Mouse (Mus musculus) left cerebral cortex, adult 6 months (tissue): ENCODE measurements around the gene 1700092M07Rik. TPM values are rescaled to one million over a fixed set of nuclear protein-coding genes. Genes with fewer than 3 reads are reported as not detected.

Source experiments
- long read RNA-seq, 2 experiments: library from polyadenylated mRNA; unstranded; transcript quantifications; one replicate each; pipeline ENCODE4 v2.0.0; 2019 to 2020
- polyA plus RNA-seq: library from polyadenylated mRNA; unstranded; fragments of <200 nt; fragmentation: Nextera tagmentation; gene quantifications from 2 replicates; pipeline ENCODE4 v1.2.3, GENCODE M21; 2021

The 1700092M07Rik gene
- polyA plus RNA-seq, result not detected in 2 replicates
- long read RNA-seq, experiment 1, result 0 reads
- long read RNA-seq, experiment 2, result 0 reads

DNA sequence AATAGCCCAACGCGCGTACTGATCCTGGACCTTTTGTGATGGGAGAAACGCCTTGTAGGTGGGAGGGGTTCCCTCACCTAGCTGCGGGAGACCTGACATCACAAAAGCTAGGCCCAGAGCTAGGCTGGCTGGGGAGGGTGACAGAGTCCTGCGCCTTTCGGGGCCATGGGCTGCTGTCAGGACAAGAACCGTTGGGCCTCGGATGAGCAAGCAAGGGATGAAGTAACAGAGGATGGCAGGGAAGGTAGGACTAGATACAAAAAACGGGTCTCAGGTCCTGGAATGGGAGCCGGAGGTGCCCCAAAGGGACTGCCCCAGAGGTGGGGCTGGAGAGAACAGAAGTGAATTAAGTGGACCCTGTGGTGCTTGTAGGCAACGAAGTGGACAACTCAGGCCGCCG lies at the start of gene 1700092M07Rik:
Gene 1700092M07Rik (plus strand): TSS at position 116 of the 400 bp plus-strand sequence.

DNA sequence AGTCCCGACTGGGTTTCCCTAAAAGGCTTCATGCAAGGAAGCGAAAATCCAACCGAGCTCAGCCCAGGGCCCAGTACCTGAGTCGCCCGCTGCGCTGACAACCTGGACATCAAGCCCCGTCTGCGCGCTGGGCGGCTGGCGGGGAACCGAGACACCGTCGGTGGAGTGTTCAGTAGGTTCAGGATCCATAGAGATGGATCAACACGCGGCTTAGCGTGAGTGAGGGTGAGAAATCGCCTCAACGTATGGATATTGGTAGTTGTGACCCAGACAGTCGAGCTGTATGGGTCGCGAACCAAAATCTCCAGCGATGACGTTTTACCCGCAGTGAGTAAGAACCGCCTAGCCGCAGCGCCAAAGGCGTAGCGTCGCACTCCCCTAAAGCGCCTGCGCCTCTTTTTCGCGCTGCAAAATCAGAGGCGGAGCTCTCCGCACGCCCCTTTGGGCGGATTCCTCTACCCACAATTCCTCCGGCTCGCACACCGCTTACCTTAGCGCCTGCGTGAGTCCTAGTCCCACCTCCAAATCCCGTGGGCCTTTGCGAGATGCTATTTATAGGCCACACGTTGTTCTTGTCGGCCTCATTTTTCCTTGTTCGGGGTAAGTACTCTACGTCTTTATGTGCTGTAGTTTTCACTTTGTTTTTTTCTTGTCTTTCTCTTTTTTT lies 17.5 kb upstream of the 1700092M07Rik start, which contains the start of gene Slc3a2:
Gene Slc3a2 (minus strand): TSS at position 463 of the 667 bp plus-strand sequence.

DNA sequence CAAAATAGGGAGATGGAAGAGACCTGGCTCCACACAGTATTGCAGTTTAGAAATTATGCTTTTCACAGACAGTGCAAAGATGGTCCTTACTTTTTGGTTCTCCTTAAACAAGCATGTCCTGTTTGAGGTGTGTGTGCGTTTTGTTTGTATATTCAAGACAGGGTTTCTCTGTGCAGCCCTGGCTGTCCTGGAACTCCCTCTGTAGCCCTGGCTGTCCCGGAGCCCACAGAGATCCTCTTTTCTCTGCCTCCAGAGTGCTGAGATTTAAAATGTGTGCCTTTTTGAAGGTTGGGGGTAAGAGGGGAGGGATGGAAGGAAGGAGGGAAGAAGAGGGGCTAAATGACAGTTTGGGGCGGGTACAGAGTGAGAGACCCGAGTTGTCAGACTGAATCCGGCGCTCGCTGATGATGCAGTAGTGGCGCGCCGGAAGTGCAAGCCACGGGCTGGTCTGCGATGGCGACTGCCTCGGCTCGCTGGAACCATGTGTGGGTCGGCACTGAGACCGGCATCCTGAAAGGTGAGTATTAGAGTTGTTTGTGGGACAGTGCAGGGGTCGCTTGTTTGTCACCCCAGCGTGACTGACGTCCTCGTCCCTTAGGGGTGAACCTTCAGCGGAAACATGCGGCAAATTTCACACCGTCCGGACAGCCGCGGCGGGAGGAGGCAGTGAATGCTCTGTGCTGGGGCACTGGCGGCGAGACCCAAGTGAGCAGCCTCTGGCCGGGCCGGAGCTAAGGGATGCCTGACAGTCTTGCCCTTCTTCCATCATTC lies 4.9 kb upstream of the 1700092M07Rik start, which contains the start of gene Wdr74:
Gene Wdr74 (plus strand): TSS at position 439 of the 771 bp plus-strand sequence.

DNA sequence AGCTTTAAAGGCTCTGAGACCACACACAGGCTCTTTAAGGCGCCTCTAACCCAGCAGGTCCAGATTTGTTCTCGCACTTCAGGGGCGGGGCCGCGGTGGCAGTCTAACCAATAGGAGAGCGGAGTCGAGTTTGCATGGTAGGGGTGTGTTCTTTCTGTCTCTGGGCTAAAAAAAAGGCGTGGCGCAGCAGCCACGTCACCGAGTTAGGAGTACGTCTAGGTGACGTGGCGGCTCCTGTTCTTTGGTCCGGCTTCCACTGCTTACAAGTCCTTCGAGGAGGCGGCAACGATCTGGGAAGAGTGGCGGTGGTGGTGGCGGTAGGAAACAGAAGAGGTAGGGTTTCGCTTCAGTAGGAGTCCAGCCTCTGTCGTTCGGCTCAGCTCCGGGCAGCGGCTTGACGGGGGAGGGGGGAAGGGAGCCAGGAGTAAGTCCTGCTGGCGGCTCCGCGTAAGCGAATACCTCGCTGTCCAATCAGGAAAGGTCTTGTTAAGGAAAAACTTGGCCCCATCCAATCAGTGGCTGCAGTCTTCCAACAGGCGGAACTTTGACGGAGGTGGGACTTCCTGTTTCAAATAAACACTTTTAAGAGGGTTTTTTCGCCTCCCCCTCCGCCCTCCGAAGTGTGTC lies 838 bp downstream of the 1700092M07Rik start, which contains the start of gene Stx5a:
Gene Stx5a (plus strand): TSS at position 171 of the 627 bp plus-strand sequence.

DNA sequence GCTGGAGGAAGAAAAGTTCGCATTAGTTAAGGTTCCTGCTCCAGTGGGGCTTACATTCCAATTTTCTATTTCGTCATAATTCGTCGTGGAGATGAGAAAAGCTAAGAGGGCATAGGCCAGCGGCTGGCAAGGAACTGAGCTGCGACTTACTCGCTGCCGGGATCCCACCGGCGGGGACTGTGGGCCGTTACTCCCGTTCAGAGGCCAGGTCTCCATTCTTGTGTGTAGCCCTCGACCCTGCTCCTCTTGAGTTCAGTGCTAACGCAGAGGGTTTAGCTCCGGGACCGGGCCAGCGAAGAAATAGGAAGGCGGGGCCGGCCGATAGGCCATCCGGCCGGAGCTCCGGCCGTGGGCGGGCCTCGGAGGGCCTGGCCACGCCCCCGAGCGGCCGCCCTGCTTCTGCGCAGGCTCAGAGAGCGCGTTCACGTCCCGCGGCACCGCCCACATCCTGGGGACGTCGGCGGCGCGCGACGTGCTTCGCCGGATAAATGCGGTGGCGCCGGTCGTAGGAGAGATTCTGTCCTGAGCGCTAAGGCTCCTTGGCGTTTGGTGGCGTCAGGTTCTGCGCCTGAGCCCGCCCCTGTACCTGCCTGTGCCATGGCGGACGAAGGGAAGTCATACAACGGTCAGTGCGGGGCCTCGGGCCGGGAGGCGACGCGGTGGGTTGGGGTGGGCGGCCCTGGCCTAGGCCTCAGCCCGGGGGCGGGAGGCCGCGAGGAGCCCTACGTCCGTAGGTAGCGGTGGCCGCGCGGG lies 16.3 kb downstream of the 1700092M07Rik start, which contains the start of gene Nxf1:
Gene Nxf1 (plus strand): TSS at position 439 of the 753 bp plus-strand sequence.

DNA sequence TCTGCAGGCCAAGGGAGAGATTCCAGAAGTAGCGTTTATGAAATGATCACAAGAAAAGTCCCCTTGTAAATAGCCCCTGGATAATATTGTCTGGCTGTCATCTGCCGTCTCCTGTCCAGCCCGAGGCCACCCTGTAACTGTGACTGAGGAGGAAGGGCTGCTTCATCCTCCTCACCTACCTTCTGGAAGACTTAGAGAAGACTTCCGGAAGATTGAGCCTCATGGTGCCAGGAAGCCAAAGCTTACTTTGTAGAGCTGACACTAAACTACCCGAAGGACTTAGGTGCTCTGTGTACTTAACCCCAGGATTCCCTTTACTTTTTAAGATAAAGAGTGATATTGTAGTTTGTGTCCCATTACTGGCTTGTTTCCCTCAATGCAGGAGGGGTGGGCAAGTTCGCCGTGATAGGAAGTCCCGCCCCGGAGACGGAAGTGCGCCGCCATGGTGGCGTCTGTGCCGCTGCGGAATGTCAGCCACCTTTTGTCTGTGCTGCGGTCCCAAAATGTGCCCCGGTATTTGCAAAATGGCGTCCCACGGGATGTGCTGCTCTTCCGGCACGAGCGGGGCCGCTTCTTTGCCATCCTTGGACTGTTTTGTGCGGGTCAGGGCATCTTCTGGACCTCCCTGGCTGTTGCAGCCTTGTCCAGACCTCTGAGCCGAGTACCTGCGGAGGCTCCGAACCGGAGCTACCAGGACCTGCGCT lies 30.2 kb downstream of the 1700092M07Rik start, which contains the start of gene Tmem223:
Gene Tmem223 (plus strand): TSS at position 430 of the 704 bp plus-strand sequence.

DNA sequence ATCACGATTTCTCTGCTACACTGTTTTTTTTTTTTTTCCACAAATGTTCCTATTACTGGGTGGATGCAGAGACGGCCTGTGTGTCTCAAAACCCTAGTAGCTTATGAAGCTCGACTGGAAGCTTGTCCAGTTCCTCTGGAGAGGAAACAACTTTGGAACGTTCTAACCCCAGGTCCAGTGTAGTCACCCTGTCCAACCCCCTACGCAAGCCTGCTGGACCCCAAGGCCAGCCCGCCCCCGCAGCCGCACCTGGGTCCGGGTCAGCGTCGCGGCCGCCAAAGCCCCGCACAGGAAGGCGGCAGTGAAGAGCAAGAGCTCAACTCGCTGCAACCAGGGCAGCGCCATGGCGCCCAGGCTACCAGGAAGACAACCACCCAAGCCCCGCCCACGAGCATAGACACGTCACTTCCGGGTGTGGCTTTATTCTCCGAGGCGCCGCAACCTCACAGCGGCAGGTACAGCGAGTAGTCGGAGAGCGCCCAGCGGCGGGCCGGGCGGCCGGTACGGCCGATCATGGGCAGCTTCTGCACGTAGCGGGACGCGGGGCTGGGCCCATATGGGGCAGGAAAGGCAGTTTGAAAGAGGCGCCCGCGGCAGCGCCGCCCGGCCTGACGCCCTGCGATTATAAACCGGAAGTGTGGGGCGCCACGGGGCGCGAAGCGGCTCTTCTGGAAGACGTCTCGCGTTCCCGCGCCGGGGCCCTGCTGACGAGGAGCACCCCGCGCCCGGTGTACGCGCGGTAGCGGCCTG lies 33.7 kb downstream of the 1700092M07Rik start, which contains the start of gene Tmem179b:
Gene Tmem179b (minus strand): TSS at position 382 of the 750 bp plus-strand sequence.

DNA sequence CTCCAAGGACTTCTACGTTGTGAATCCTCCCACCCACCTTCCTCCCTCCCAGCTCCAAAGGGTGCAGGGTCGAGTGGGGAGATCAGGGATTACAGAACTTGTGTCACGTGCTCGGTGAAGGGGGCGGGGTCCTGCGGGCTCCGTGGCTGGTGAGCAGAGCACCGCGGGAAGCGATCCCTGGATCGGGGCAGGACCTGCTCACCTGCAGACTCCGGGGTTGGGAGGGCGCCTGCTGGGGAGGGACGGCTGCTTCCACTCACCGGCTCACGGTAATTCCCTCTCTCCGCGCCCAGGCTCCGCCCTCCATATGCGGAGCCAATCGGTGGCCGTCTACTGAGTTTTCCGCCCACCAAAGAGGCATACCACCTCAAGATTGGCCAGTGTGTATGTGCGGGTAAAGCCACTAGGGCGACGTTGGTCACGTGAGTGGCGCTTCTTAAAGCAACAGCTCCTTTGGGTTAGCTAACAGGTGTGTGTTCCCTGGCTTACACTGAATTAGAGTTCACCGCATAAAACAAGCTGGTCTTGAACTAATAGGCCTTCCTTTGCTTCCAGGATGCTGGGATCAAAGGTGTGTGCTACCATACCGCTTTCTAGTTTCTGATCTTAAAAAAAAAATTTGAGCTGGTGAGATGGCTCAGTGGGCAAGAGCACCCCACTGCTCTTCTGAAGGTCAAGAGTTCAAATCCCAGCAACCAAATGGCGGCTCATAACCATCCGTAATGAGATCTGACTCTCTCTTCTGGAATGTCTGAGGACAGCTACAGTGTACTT lies 45.7 kb downstream of the 1700092M07Rik start, which contains the start of gene Taf6l:
Gene Taf6l (minus strand): TSS at position 410 of the 774 bp plus-strand sequence.

Other genes with a start within 250 kb of the 1700092M07Rik start
- gene Slc22a8, start 149.5 kb upstream of the 1700092M07Rik start, polyA plus RNA-seq, result 8.6 and 10.3 TPM in 2 replicates
- gene Slc22a6, start 122.7 kb upstream of the 1700092M07Rik start, polyA plus RNA-seq, result 2.2 and 2.7 TPM in 2 replicates
- gene Chrm1, start 76.9 kb upstream of the 1700092M07Rik start, polyA plus RNA-seq, result 41.2 and 88.0 TPM in 2 replicates
- gene Slc3a2, start 17.3 kb upstream of the 1700092M07Rik start, polyA plus RNA-seq, result 169 and 178 TPM in 2 replicates
- gene Wdr74, start 4.9 kb upstream of the 1700092M07Rik start, polyA plus RNA-seq, result 57.2 and 64.9 TPM in 2 replicates
- 33.4 and 33.5 TPM in 2 replicates for gene Stx5a, start 695 bp downstream of the 1700092M07Rik start, polyA plus RNA-seq
- gene Nxf1, start 16.4 kb downstream of the 1700092M07Rik start, polyA plus RNA-seq, result 23.9 and 27.6 TPM in 2 replicates
- 234 and 250 TPM in 2 replicates for gene Tmem223, start 30.3 kb downstream of the 1700092M07Rik start, polyA plus RNA-seq
- 28.2 and 37.0 TPM in 2 replicates for gene Tmem179b, start 33.7 kb downstream of the 1700092M07Rik start, polyA plus RNA-seq
- 11.5 and 16.0 TPM in 2 replicates for gene Taf6l, start 45.7 kb downstream of the 1700092M07Rik start, polyA plus RNA-seq
- gene Polr2g, start 57.9 kb downstream of the 1700092M07Rik start, polyA plus RNA-seq, result 224 and 251 TPM in 2 replicates
- gene Zbtb3, start 61.8 kb downstream of the 1700092M07Rik start, polyA plus RNA-seq, result 2.2 and 3.2 TPM in 2 replicates
- gene Ttc9c, start 78.6 kb downstream of the 1700092M07Rik start, polyA plus RNA-seq, result 22.4 and 24.7 TPM in 2 replicates
- gene Hnrnpul2, start 79.3 kb downstream of the 1700092M07Rik start, polyA plus RNA-seq, result 5.9 and 11.9 TPM in 2 replicates
- not detected in 2 replicates for gene AC129217.1, start 89.1 kb downstream of the 1700092M07Rik start, polyA plus RNA-seq
- 80.3 and 99.9 TPM in 2 replicates for gene Bscl2, start 96.7 kb downstream of the 1700092M07Rik start, polyA plus RNA-seq
- gene Gng3, start 98.5 kb downstream of the 1700092M07Rik start, polyA plus RNA-seq, result 271 and 278 TPM in 2 replicates
- gene Lrrn4cl, start 110.0 kb downstream of the 1700092M07Rik start, polyA plus RNA-seq, result 0.28 and 0.50 TPM in 2 replicates
- 157 and 163 TPM in 2 replicates for gene Ubxn1, start 130.8 kb downstream of the 1700092M07Rik start, polyA plus RNA-seq
- 68.8 and 84.0 TPM in 2 replicates for gene Uqcc3, start 140.2 kb downstream of the 1700092M07Rik start, polyA plus RNA-seq
- gene Lbhd1, start 143.0 kb downstream of the 1700092M07Rik start, polyA plus RNA-seq, result 9.7 and 11.2 TPM in 2 replicates
- gene Gm49403, start 143.2 kb downstream of the 1700092M07Rik start, polyA plus RNA-seq, result not detected in 2 replicates
- 71.4 and 81.8 TPM in 2 replicates for gene 1810009A15Rik, start 148.1 kb downstream of the 1700092M07Rik start, polyA plus RNA-seq
- gene Gm49416, start 148.2 kb downstream of the 1700092M07Rik start, polyA plus RNA-seq, result 5.9 and 13.0 TPM in 2 replicates
- gene Ints5, start 152.3 kb downstream of the 1700092M07Rik start, polyA plus RNA-seq, result 6.4 and 8.5 TPM in 2 replicates
- gene Ganab, start 157.4 kb downstream of the 1700092M07Rik start, polyA plus RNA-seq, result 15.2 and 19.0 TPM in 2 replicates
- gene B3gat3, start 179.7 kb downstream of the 1700092M07Rik start, polyA plus RNA-seq, result 49.0 and 67.5 TPM in 2 replicates
- 4.9 and 6.0 TPM in 2 replicates for gene Rom1, start 188.6 kb downstream of the 1700092M07Rik start, polyA plus RNA-seq
- 3.1 and 4.0 TPM in 2 replicates for gene Eml3, start 188.8 kb downstream of the 1700092M07Rik start, polyA plus RNA-seq
- 20.4 and 23.0 TPM in 2 replicates for gene Mta2, start 201.2 kb downstream of the 1700092M07Rik start, polyA plus RNA-seq
- gene Tut1, start 213.1 kb downstream of the 1700092M07Rik start, polyA plus RNA-seq, result 10.3 and 11.3 TPM in 2 replicates
- 432 and 459 TPM in 2 replicates for gene Eef1g, start 226.3 kb downstream of the 1700092M07Rik start, polyA plus RNA-seq
- gene Ahnak, start 248.6 kb downstream of the 1700092M07Rik start, polyA plus RNA-seq, result 4.5 and 4.9 TPM in 2 replicates